Mouse (Mus musculus) stomach, embryonic 16.5 days (tissue): Measurements from ENCODE around the gene Ccdc74a. TPM values are rescaled to one million over a fixed set of nuclear protein-coding genes. Genes with fewer than 3 reads are reported as not detected.

Experiments used
- ATAC-seq: fragments of 200-750 bp; cut with Nextera tagmentation; 2 replicates; pipeline ENCODE4 v1.8.0; 2017; ENCODE audit warnings: moderate number of reproducible peaks, moderate TSS enrichment; ENCODE audit not compliant: insufficient read depth, low FRiP score
- H3K27ac ChIP-seq: fragments of 300-500 bp; sonication (generic); 2 replicates; pipeline ENCODE4 v1.5.1; 2014; ENCODE audit warnings: low read length
- H3K27me3 ChIP-seq: fragments of 300-500 bp; sonication (generic); 2 replicates; pipeline ENCODE4 v1.6.1; 2014; ENCODE audit warnings: low read length, control low read depth, mixed read lengths; ENCODE audit not compliant: control insufficient read depth, insufficient read depth
- H3K36me3 ChIP-seq: fragments of 300-500 bp; sonication (generic); 2 replicates; pipeline ENCODE4 v1.6.1; 2014; ENCODE audit warnings: low read length; ENCODE audit not compliant: control insufficient read depth, insufficient read depth
- H3K4me1 ChIP-seq: fragments of 300-500 bp; sonication (generic); 2 replicates; pipeline ENCODE4 v1.6.1; 2014; ENCODE audit warnings: low read length, control low read depth, mixed read lengths; ENCODE audit not compliant: control insufficient read depth, insufficient read depth
- H3K4me2 ChIP-seq: fragments of 300-500 bp; sonication (generic); 2 replicates; pipeline ENCODE4 v1.6.1; 2014; ENCODE audit warnings: low read depth, low read length, mixed read lengths
- H3K4me3 ChIP-seq: fragments of 300-500 bp; sonication (generic); replicated peaks from 2 replicates; pipeline ENCODE4 v1.5.1; 2014; ENCODE audit warnings: mild to moderate bottlenecking, low read length
- H3K9ac ChIP-seq: fragments of 300-500 bp; sonication (generic); 2 replicates; pipeline ENCODE4 v1.6.1; 2014; ENCODE audit warnings: low read length
- H3K9me3 ChIP-seq: fragments of 300-500 bp; sonication (generic); replicated peaks from 2 replicates; pipeline ENCODE4 v1.6.1; 2016; ENCODE audit warnings: low read length, control low read depth; ENCODE audit not compliant: control insufficient read depth
- WGBS: fragments of 180-500 bp; shearing (Covaris S2); extraction: QIAGEN DNeasy Blood & Tissue Kit; methylation state at CpG from one replicate; pipeline ENCODE4 v1.1.7; 2014; 5-methylcytosine and 5-hydroxymethylcytosine counted together
- polyA plus RNA-seq: library from polyadenylated mRNA; unstranded; fragments of >200 nt; fragmentation: Nextera tagmentation; extraction: Ambion mirVana; gene quantifications from 2 replicates; pipeline ENCODE4 v1.2.1, GENCODE M21; 2015

Gene Ccdc74a
- polyA plus RNA-seq, 1 experiment from 2014 or later: 4.7 TPM

- H3K27ac ChIP-seq: no peak overlapping the region
- ATAC-seq: peak; percentile 39; the same call in 1 of the 2 replicates
- H3K4me3 ChIP-seq: no peak overlapping the region
- no peaks in the 10 kb centered on the region for H3K4me1 ChIP-seq
- WGBS: 89% methylated on average over 9 of the region's 9 CpGs
- no peaks in the 10 kb centered on the region for H3K27me3 ChIP-seq
- H3K9ac ChIP-seq: no peak overlapping the region
- no peaks in the 10 kb centered on the region for H3K9me3 ChIP-seq
- H3K36me3 ChIP-seq: peaks cover 31% of the 10 kb centered on the region
- H3K4me2 ChIP-seq: no peak overlapping the region
These were observed 8.1 kb upstream of the Ccdc74a start for GRCm38 (mm10) chr16:17638036-17638628.

- no peaks in the 10 kb centered on the region for H3K27me3 ChIP-seq
- H3K4me3 ChIP-seq: no peak overlapping the region
- H3K9me3 ChIP-seq: no peaks in the 10 kb centered on the region
- peaks cover 31% of the 10 kb centered on the region for H3K36me3 ChIP-seq
- ATAC-seq: no peak
- H3K4me2 ChIP-seq: no peak overlapping the region
- H3K4me1 ChIP-seq: no peaks in the 10 kb centered on the region
- 97% methylated on average over 3 of the region's 3 CpGs for WGBS
- H3K27ac ChIP-seq: no peak overlapping the region
- H3K9ac ChIP-seq: no peak overlapping the region
These were observed 7.2 kb upstream of the Ccdc74a start for GRCm38 (mm10) chr16:17639081-17639480.

- H3K4me3 ChIP-seq: no peak overlapping the region
- H3K27ac ChIP-seq: no peak overlapping the region
- no peaks in the 10 kb centered on the region for H3K9me3 ChIP-seq
- no peaks in the 10 kb centered on the region for H3K27me3 ChIP-seq
- peaks cover 31% of the 10 kb centered on the region for H3K36me3 ChIP-seq
- H3K4me1 ChIP-seq: no peaks in the 10 kb centered on the region
- 94% methylated on average over 6 of the region's 6 CpGs for WGBS
- ATAC-seq: no peak
- H3K4me2 ChIP-seq: no peak overlapping the region
- H3K9ac ChIP-seq: no peak overlapping the region
These were observed 6.3 kb upstream of the Ccdc74a start for GRCm38 (mm10) chr16:17639951-17640350.

GRCm38 (mm10) chr16:17640706-17641105 is 5.6 kb upstream of the Ccdc74a start:
- Histone ChIP-seq H3K27ac (no peak overlapping the region), H3K9ac (no peak overlapping the region), H3K4me2 (no peak overlapping the region), H3K4me3 (no peak overlapping the region), H3K36me3 (peaks cover 31% of the 10 kb centered on the region), H3K27me3 (no peaks in the 10 kb centered on the region), H3K4me1 (no peaks in the 10 kb centered on the region), H3K9me3 (no peaks in the 10 kb centered on the region)
- ATAC-seq: no peak
- WGBS: 89% methylated on average over 9 of the region's 9 CpGs

DNA sequence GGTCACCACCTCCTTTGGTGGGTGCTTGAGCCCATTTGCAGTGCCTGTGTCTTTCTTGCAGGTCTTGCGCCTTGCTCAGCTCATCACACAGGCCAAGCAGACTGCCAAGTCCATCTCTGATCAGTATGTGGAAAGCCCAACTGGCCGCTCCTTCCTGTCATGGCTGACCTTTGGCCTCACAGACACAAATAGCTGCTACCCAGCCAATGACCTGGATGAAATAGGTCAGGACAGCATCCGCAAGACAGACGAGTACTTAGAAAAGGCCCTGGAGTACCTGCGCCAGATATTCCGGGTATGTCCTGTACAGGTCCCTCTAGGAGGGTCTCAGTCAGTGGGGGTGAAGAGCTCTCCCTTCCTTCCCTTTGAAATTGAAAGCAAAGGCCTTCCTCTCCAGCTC is 5.0 kb upstream of the Ccdc74a start:
- no peak overlapping the region for H3K4me3 ChIP-seq
- H3K4me1 ChIP-seq: 0 out of 2 replicates have a peak, but pooled peaks cover 2% of the 10 kb centered on the region
- H3K9me3 ChIP-seq: no peaks in the 10 kb centered on the region
- no peak overlapping the region for H3K27ac ChIP-seq
- 86% methylated on average over 6 of the region's 6 CpGs for WGBS
- ATAC-seq: no peak
- peaks cover 31% of the 10 kb centered on the region for H3K36me3 ChIP-seq
- no peaks in the 10 kb centered on the region for H3K27me3 ChIP-seq
- no peak overlapping the region for H3K9ac ChIP-seq
- no peak overlapping the region for H3K4me2 ChIP-seq

DNA sequence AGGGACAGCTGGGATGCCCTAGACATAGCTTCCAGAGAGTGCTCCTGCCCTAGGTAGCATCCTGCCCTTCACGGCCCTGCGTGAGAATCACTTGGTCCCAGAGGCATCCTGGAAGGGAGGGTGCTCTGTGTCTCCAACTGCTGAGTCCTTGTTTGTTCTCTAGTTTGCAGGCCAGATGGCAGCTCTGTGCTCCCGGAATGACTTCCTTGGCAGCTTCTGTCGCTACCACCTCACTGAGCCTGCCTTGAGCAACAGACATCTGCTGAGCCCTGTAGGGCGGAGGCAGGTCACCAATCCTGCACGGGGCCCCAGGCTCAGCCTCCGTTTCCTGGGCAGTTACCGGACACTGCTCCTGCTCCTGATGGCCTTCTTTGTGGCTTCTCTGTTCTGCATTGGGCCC is 4.0 kb upstream of the Ccdc74a start:
- no peaks in the 10 kb centered on the region for H3K27me3 ChIP-seq
- peaks cover 31% of the 10 kb centered on the region for H3K36me3 ChIP-seq
- no peaks in the 10 kb centered on the region for H3K9me3 ChIP-seq
- no peak overlapping the region for H3K4me2 ChIP-seq
- no peak overlapping the region for H3K27ac ChIP-seq
- H3K9ac ChIP-seq: no peak overlapping the region
- no peak overlapping the region for H3K4me3 ChIP-seq
- WGBS: 88% methylated on average over 8 of the region's 8 CpGs
- H3K4me1 ChIP-seq: peaks cover 7% of the 10 kb centered on the region
- ATAC-seq: no peak

- H3K36me3 ChIP-seq: peaks cover 28% of the 10 kb centered on the region
- WGBS: 92% methylated on average over 4 of the region's 4 CpGs
- H3K4me1 ChIP-seq: peaks cover 7% of the 10 kb centered on the region
- ATAC-seq: no peak
- no peak overlapping the region for H3K27ac ChIP-seq
- H3K4me2 ChIP-seq: no peak overlapping the region
- H3K9ac ChIP-seq: no peak overlapping the region
- H3K9me3 ChIP-seq: no peaks in the 10 kb centered on the region
- no peak overlapping the region for H3K4me3 ChIP-seq
- no peaks in the 10 kb centered on the region for H3K27me3 ChIP-seq
These were observed 2.8 kb upstream of the Ccdc74a start for GRCm38 (mm10) chr16:17643437-17643990.

- 30% methylated on average over 1 of the region's 1 CpGs for WGBS
These were observed 886 bp downstream of the Ccdc74a start for GRCm38 (mm10) chr16:17647156-17647555.

DNA sequence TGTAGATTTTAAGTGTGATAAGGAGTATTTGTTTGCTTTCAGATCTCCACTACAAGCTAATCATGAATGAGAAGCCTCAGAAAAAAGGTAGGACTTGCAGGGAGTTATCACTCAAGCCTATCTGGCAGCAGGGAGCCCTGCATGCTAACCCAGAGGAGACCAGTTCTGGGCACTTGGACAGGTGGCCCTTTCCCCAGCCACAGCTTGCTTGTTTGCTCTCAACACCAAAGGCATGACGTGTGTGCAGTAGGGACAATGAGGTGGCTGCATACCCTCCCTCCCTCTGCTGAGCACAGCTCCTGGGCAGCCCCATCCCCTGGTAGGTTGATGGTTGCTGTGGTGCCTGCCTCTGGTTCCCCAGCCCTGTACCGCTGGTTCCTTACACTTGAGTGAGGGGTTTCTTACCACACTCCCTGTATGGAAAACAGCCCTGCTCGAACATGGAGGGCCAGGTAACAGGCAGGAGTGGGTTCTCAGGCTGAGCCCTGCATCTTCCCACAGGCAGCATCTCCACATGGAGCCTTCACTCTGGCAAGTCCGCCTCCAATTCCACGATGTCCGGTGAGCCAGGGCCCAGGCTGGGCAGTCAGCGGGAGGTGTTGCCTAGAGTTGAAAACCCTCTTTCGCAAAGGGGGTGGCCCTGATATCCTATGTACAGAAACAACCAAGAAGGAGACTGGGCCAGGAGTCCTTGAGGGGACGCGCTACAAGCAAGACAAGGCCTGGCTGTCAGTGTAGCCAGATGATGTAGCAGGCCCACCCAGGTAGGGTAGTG is 1.5 kb downstream of the Ccdc74a start:
- H3K36me3 ChIP-seq: peaks cover 17% of the 10 kb centered on the region
- H3K27ac ChIP-seq: no peak overlapping the region
- no peaks in the 10 kb centered on the region for H3K27me3 ChIP-seq
- peaks cover 7% of the 10 kb centered on the region for H3K4me1 ChIP-seq
- no peak overlapping the region for H3K4me2 ChIP-seq
- no peaks in the 10 kb centered on the region for H3K9me3 ChIP-seq
- H3K9ac ChIP-seq: no peak overlapping the region
- ATAC-seq: no peak
- WGBS: 83% methylated on average over 10 of the region's 10 CpGs
- no peak overlapping the region for H3K4me3 ChIP-seq

More at GRCm38 (mm10) chr16:17647156-17647555, 886 bp downstream of the Ccdc74a start:
- Histone ChIP-seq H3K9me3 (no peaks in the 10 kb centered on the region), H3K4me2 (peak overlapping the region; percentile 94), H3K4me3 (peak overlapping the region; percentile 57), H3K9ac (peak overlapping the region; percentile 75; the same call in 1 of the 2 replicates), H3K4me1 (peaks cover 7% of the 10 kb centered on the region), H3K36me3 (peaks cover 17% of the 10 kb centered on the region), H3K27ac (no peak overlapping the region), H3K27me3 (no peaks in the 10 kb centered on the region)
- ATAC-seq: no peak
